Mouse (Mus musculus): ENCODE data around the gene Pnisr. TPM values are rescaled to one million over a fixed set of nuclear protein-coding genes. Genes with fewer than 3 reads are reported as not detected.

The Pnisr gene
- polyA plus RNA-seq, 1 experiment, result 38.6 TPM

DNA sequence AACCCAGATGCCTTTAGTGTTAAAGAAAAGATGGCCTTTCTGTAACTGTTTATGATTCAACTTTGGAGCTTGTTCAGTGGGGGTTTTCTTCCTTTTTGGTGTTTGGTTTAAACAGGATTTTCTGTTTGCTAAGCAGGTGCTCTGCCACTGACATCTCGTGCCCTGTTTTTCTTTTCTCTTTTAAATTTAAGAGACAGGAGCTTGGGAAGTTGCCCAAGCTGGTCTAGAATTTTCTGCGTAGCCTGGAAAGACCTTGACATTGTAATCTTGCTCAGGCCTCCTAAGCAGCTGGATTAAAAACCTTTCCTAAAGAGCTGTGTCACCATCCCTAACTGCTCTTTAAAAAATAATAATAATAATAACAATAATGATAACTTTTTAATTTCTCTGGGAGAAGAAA is 20.8 kb upstream of the Pnisr start:
- H3K27me3 ChIP-seq (ENCODE audit: control insufficient read depth, insufficient read depth, low read length), result no peaks in the 10 kb centered on the region
- H3K27ac ChIP-seq (ENCODE audit: insufficient read depth, low read length), result no peak overlapping the region
- WGBS, result 86% methylated on average over 2 of the region's 2 CpGs
- TF ChIP-seq CTCF (IDR thresholded peaks at IDR 0.05; ENCODE audit: extremely low read depth, insufficient read depth, insufficient read length, insufficient replicate concordance), result no peak
- TF ChIP-seq POLR2A (IDR thresholded peaks at IDR 0.05; ENCODE audit: low read depth, low read length), result no peak
- H3K4me1 ChIP-seq (ENCODE audit: control insufficient read depth, insufficient read depth, insufficient read length), result no peaks in the 10 kb centered on the region
- DNase-seq (ENCODE audit: low read depth in 1 of 2, low spot score in 2 of 2), result no peak
- peaks cover 22% of the 10 kb centered on the region for H3K36me3 ChIP-seq (ENCODE audit: control insufficient read depth, insufficient read depth, low read length)
- no peak overlapping the region for H3K4me3 ChIP-seq (ENCODE audit: extremely low read depth, insufficient read depth, insufficient read length)

DNA sequence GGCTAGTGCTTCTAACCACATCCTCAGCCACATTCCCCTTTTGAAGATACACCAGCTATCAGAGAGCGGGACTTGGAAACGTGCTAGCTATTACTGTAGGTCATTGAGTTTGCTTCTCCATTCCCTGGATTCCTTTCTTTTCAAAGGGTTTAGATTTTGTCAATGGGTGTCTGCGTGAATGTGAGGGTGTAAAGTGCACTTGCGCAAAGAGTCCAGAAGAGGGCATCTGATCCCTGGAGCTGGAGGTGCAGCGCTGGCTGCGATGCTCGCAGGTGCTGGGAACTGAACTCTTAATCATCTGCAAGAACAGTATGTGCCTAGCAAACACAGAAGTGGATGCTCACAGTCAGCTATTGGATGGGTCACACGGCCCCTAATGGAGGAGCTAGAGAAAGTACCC is 14.5 kb upstream of the Pnisr start:
- Histone ChIP-seq H3K4me1 (ENCODE audit: control insufficient read depth, insufficient read depth, insufficient read length) (no peaks in the 10 kb centered on the region), H3K36me3 (ENCODE audit: control insufficient read depth, insufficient read depth, low read length) (peaks cover 8% of the 10 kb centered on the region), H3K27me3 (ENCODE audit: control insufficient read depth, insufficient read depth, low read length) (no peaks in the 10 kb centered on the region), H3K27ac (ENCODE audit: insufficient read depth, low read length) (no peak overlapping the region), H3K4me3 (ENCODE audit: extremely low read depth, insufficient read depth, insufficient read length) (no peak overlapping the region)
- no peak for TF ChIP-seq POLR2A (IDR thresholded peaks at IDR 0.05; ENCODE audit: low read depth, low read length)
- TF ChIP-seq CTCF (IDR thresholded peaks at IDR 0.05; ENCODE audit: extremely low read depth, insufficient read depth, insufficient read length, insufficient replicate concordance), result no peak
- WGBS, result 97% methylated on average over 8 of the region's 8 CpGs
- no peak for DNase-seq (ENCODE audit: low read depth in 1 of 2, low spot score in 2 of 2)

DNA sequence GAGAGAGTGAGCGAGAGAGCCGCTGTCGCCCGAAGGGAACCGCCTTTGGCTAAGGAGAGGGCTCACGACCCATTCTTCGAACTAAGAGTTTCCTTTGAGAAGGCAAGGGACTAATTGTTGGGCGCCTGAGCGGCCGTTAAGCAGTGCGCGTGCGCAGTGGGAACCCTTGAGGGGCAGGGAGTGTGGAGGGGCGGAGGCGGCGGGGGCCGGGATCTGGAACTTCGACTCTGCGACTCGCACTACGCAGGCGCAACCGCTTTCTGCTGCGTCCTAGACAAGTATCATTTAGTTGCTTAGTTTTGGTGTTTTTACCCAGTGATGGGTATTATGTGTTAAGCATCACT is 876 bp downstream of the Pnisr start:
- TF ChIP-seq CTCF (IDR thresholded peaks at IDR 0.05; ENCODE audit: extremely low read depth, insufficient read depth, insufficient read length, insufficient replicate concordance) (no peak), POLR2A (IDR thresholded peaks at IDR 0.05; ENCODE audit: low read depth, low read length) (no peak; the same call in 1 of the 2 replicates)
- peak overlapping the region; percentile 95 for H3K27ac ChIP-seq (ENCODE audit: insufficient read depth, low read length)
- no peaks in the 10 kb centered on the region for H3K27me3 ChIP-seq (ENCODE audit: control insufficient read depth, insufficient read depth, low read length)
- peak overlapping the region; percentile 86 for H3K4me3 ChIP-seq (ENCODE audit: extremely low read depth, insufficient read depth, insufficient read length)
- WGBS, result 0% methylated on average over 24 of the region's 24 CpGs
- DNase-seq (ENCODE audit: low read depth in 1 of 2, low spot score in 2 of 2), result peak; percentile 75 to 84
- no peaks in the 10 kb centered on the region for H3K36me3 ChIP-seq (ENCODE audit: control insufficient read depth, insufficient read depth, low read length)
- H3K4me1 ChIP-seq (ENCODE audit: control insufficient read depth, insufficient read depth, insufficient read length), result peaks cover 7% of the 10 kb centered on the region; the same call in 1 of the 2 replicates

DNA sequence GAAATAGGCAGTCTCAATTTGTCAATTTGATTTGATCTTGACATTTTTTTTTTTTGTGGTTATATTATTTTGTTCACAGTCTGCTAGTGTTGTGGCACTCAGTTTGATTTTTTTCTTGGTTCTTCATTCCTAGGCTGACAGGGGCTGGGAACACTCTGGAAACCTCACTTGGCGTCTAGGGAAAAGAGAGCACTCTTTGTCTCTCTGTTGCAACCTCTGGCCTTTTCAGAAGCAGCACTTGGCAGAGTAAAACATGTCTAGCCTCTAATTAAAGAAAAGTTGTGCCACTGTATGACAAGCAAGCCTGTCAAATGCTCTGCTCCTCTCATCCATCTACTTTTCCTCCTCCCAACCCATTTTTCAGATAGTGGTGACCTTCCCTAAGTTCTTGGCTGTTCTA is 10.1 kb downstream of the Pnisr start:
- H3K27ac ChIP-seq (ENCODE audit: insufficient read depth, low read length), result no peak overlapping the region
- TF ChIP-seq POLR2A (IDR thresholded peaks at IDR 0.05; ENCODE audit: low read depth, low read length), result no peak
- no peak for TF ChIP-seq CTCF (IDR thresholded peaks at IDR 0.05; ENCODE audit: extremely low read depth, insufficient read depth, insufficient read length, insufficient replicate concordance)
- WGBS, result 86% methylated on average over 1 of the region's 1 CpGs
- H3K36me3 ChIP-seq (ENCODE audit: control insufficient read depth, insufficient read depth, low read length), result peaks cover 39% of the 10 kb centered on the region
- no peaks in the 10 kb centered on the region for H3K27me3 ChIP-seq (ENCODE audit: control insufficient read depth, insufficient read depth, low read length)
- H3K4me3 ChIP-seq (ENCODE audit: extremely low read depth, insufficient read depth, insufficient read length), result no peak overlapping the region; the same call in 1 of the 2 replicates
- no peaks in the 10 kb centered on the region for H3K4me1 ChIP-seq (ENCODE audit: control insufficient read depth, insufficient read depth, insufficient read length)
- no peak for DNase-seq (ENCODE audit: low read depth in 1 of 2, low spot score in 2 of 2)

GRCm38 (mm10) chr4:21865226-21865625 is 17.8 kb downstream of the Pnisr start:
- H3K27ac ChIP-seq (ENCODE audit: insufficient read depth, low read length), result no peak overlapping the region
- peaks cover 38% of the 10 kb centered on the region for H3K36me3 ChIP-seq (ENCODE audit: control insufficient read depth, insufficient read depth, low read length)
- H3K27me3 ChIP-seq (ENCODE audit: control insufficient read depth, insufficient read depth, low read length), result no peaks in the 10 kb centered on the region
- WGBS, result 43% methylated on average over 1 of the region's 1 CpGs
- H3K4me3 ChIP-seq (ENCODE audit: extremely low read depth, insufficient read depth, insufficient read length), result no peak overlapping the region
- no peaks in the 10 kb centered on the region for H3K4me1 ChIP-seq (ENCODE audit: control insufficient read depth, insufficient read depth, insufficient read length)
- no peak for DNase-seq (ENCODE audit: low read depth in 1 of 2, low spot score in 2 of 2)
- TF ChIP-seq CTCF (IDR thresholded peaks at IDR 0.05; ENCODE audit: extremely low read depth, insufficient read depth, insufficient read length, insufficient replicate concordance) (no peak), POLR2A (IDR thresholded peaks at IDR 0.05; ENCODE audit: low read depth, low read length) (no peak)

- Histone ChIP-seq H3K4me1 (ENCODE audit: control insufficient read depth, insufficient read depth, insufficient read length) (no peaks in the 10 kb centered on the region), H3K27ac (ENCODE audit: insufficient read depth, low read length) (no peak overlapping the region), H3K36me3 (ENCODE audit: control insufficient read depth, insufficient read depth, low read length) (peaks cover 7% of the 10 kb centered on the region), H3K27me3 (ENCODE audit: control insufficient read depth, insufficient read depth, low read length) (no peaks in the 10 kb centered on the region), H3K4me3 (ENCODE audit: extremely low read depth, insufficient read depth, insufficient read length) (peak overlapping the region; percentile 14; the same call in 1 of the 2 replicates)
- 29% methylated on average over 6 of the region's 6 CpGs for WGBS
- DNase-seq (ENCODE audit: low read depth in 1 of 2, low spot score in 2 of 2), result no peak
- TF ChIP-seq POLR2A (IDR thresholded peaks at IDR 0.05; ENCODE audit: low read depth, low read length) (no peak), CTCF (IDR thresholded peaks at IDR 0.05; ENCODE audit: extremely low read depth, insufficient read depth, insufficient read length, insufficient replicate concordance) (no peak)
Observed at GRCm38 (mm10) chr4:21878776-21879175, 31.4 kb downstream of the Pnisr start.

DNA sequence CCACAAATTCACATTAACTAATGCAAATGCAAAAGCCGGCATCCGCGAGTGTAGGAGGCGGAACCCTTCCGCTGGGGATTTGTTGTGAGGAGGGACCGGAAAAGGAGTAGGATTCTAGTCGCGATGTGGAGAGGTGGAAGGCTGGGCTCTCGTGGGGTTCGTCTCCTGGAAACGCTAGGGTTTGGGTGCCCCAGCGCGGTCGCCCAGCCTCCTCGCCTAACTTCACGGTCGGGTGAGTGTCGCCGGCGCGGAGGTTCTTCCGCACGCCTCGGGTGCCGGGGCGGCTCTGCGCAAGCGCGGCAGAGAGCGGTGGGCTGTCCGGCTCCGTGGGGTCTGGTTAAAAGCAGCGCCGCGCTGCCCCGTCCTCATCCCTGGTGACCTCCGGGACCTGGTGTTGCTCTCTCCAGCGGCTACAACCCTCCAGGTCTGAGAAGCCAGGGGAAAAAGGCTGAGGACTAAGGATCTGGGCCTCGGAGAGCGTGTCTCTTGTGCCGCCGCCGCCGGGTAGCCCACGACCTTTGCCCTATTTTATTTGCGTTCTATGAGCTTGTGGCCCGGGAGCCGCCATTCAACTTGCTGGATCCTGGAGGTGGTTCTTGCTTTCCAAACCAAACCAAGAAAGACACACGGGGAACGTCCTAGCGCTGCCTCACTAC is 32.3 kb downstream of the Pnisr start, which contains the start of gene Coq3:
Coq3 (plus strand) TSS at position 109 of the 656 bp plus-strand sequence.
- peak within 1 kb of the TSS; percentile 71 for H3K27ac ChIP-seq (ENCODE audit: insufficient read depth, low read length)
- under 1% methylated on average over 51 of the region's 51 CpGs for WGBS
- peaks cover 4% of the 10 kb centered on the region; the same call in 1 of the 2 replicates for H3K36me3 ChIP-seq (ENCODE audit: control insufficient read depth, insufficient read depth, low read length)
- no peaks in the 10 kb centered on the region for H3K27me3 ChIP-seq (ENCODE audit: control insufficient read depth, insufficient read depth, low read length)
- DNase-seq (ENCODE audit: low read depth in 1 of 2, low spot score in 2 of 2), result peak; percentile 47 to 82
- TF ChIP-seq CTCF (IDR thresholded peaks at IDR 0.05; ENCODE audit: extremely low read depth, insufficient read depth, insufficient read length, insufficient replicate concordance) (no peak), POLR2A (IDR thresholded peaks at IDR 0.05; ENCODE audit: low read depth, low read length) (no peak)
- H3K4me1 ChIP-seq (ENCODE audit: control insufficient read depth, insufficient read depth, insufficient read length), result no peaks in the 10 kb centered on the region
- H3K4me3 ChIP-seq (ENCODE audit: extremely low read depth, insufficient read depth, insufficient read length), result peak within 1 kb of the TSS; percentile 87

Data from spleen, adult 2 months (tissue).